Mouse (Mus musculus): ENCODE data around the gene Ms4a3.

DNA sequence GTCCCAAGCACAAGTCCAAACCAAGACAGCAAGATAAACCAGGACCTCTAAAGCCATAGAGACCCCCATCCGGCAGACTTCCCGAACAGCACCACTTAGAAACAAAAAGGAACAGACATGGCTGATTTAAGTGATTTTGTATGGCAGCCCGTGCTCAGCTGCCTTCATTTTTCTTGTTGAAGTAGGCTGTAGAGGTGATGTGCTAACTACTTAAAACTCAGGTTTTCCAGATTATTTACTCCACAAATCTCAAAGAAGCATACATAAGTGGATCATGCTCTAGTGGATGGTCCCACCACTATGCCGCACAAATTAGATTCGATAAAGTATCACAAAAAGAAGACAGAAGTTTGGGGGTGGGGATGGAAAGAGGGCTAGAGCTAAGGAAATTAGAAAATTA, 19.8 kb upstream of the Ms4a3 start, which contains the start of gene Oosp2:
- no peak for TF ChIP-seq POLR2A (IDR thresholded peaks at IDR 0.05; ENCODE audit: control insufficient read depth, low read depth, low read length)
- TF ChIP-seq CTCF (IDR thresholded peaks at IDR 0.05; ENCODE audit: control insufficient read depth, insufficient read depth, insufficient replicate concordance, low read depth, low read length), result no peak

All from testis, adult 2 months (tissue).